Mouse (Mus musculus) neural tube, embryonic 15.5 days (tissue): ENCODE measurements at regions not wholly inside any gene's neighbourhood (a gene's known extent, or its start where the extent isn't known, plus 50 kb on each side); places are given as distances from the start of the nearest gene placed in this dataset.
A peak's percentile ranks its signal among the peaks of the same experiment; 100 is the strongest.

Source experiments
- ATAC-seq: fragments of 200-750 bp; cut with Nextera tagmentation; 2 replicates; pipeline ENCODE4 v1.8.0; 2017; ENCODE audit warnings: mild to moderate bottlenecking, moderate TSS enrichment, moderate library complexity; ENCODE audit not compliant: low FRiP score
- H3K27ac ChIP-seq: fragments of 300-500 bp; sonication (generic); replicated peaks from 2 replicates; pipeline ENCODE4 v1.5.1; 2015; ENCODE audit warnings: mild to moderate bottlenecking, inconsistent platforms
- H3K27me3 ChIP-seq: fragments of 300-500 bp; sonication (generic); replicated peaks from 2 replicates; pipeline ENCODE4 v1.6.1; 2015; ENCODE audit warnings: inconsistent platforms
- H3K36me3 ChIP-seq: fragments of 300-500 bp; sonication (generic); 2 replicates; pipeline ENCODE4 v1.6.1; 2015; ENCODE audit warnings: inconsistent platforms
- H3K4me1 ChIP-seq: fragments of 300-500 bp; sonication (generic); 2 replicates; pipeline ENCODE4 v1.6.1; 2015; ENCODE audit warnings: inconsistent platforms
- H3K4me2 ChIP-seq: fragments of 300-500 bp; sonication (generic); 2 replicates; pipeline ENCODE4 v1.6.1; 2015; ENCODE audit warnings: inconsistent platforms, mild to moderate bottlenecking, moderate library complexity
- H3K4me3 ChIP-seq: fragments of 300-500 bp; sonication (generic); replicated peaks from 2 replicates; pipeline ENCODE4 v1.5.1; 2015; ENCODE audit warnings: mild to moderate bottlenecking, inconsistent platforms
- H3K9ac ChIP-seq: fragments of 300-500 bp; sonication (generic); replicated peaks from 2 replicates; pipeline ENCODE4 v1.6.1; 2015; ENCODE audit warnings: mild to moderate bottlenecking, inconsistent platforms
- H3K9me3 ChIP-seq: fragments of 300-500 bp; sonication (generic); replicated peaks from 2 replicates; pipeline ENCODE4 v1.6.1; 2016; ENCODE audit warnings: inconsistent platforms
- WGBS: fragments of 180-500 bp; shearing (Covaris S2); methylation state at CpG from one replicate; pipeline ENCODE4 v1.1.7; 2015; ENCODE audit warnings: mixed read lengths; 5-methylcytosine and 5-hydroxymethylcytosine counted together

DNA sequence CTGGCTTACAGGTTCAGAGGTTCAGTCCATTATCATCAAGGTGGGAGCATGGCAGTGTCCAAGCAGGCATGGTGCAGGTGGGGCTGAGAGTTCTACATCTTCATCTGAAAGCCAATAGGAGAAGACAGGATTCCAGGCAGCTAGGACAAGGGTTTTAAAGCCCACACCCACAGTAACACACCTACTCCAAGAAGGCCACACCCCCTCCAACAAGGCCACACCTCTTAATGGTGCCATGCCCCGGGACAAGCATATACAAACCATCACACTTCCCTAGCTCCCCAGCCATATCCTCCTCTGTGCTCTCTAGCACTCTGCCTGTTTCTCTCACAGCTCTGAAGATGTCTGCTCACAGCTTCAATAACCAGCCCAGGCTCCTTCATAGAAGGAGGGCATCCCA, 61.8 kb upstream of the Ywhaq start:
- Histone ChIP-seq H3K27me3 (no peaks in the 10 kb centered on the region), H3K4me1 (no peaks in the 10 kb centered on the region), H3K4me3 (no peak overlapping the region), H3K9me3 (no peaks in the 10 kb centered on the region), H3K4me2 (no peak overlapping the region), H3K9ac (no peak overlapping the region), H3K36me3 (no peaks in the 10 kb centered on the region), H3K27ac (no peak overlapping the region)
- 71% methylated on average over 1 of the region's 1 CpGs for WGBS
- no peak for ATAC-seq

- Histone ChIP-seq H3K36me3 (no peaks in the 10 kb centered on the region), H3K27me3 (no peaks in the 10 kb centered on the region), H3K4me1 (no peaks in the 10 kb centered on the region), H3K4me3 (no peak overlapping the region), H3K9me3 (no peaks in the 10 kb centered on the region), H3K4me2 (no peak overlapping the region), H3K9ac (no peak overlapping the region), H3K27ac (no peak overlapping the region)
- ATAC-seq = no peak
- WGBS = 93% methylated on average over 2 of the region's 2 CpGs
Observed at GRCm38 (mm10) chr12:21476516-21476915, 59.1 kb upstream of the Ywhaq start.

GRCm38 (mm10) chr12:21472951-21473710, 55.7 kb upstream of the Ywhaq start:
- WGBS = 90% methylated on average over 6 of the region's 6 CpGs
- H3K36me3 ChIP-seq = no peaks in the 10 kb centered on the region
- H3K27ac ChIP-seq = no peak overlapping the region
- ATAC-seq = no peak
- no peaks in the 10 kb centered on the region for H3K27me3 ChIP-seq
- H3K9me3 ChIP-seq = no peaks in the 10 kb centered on the region
- no peaks in the 10 kb centered on the region for H3K4me1 ChIP-seq
- H3K9ac ChIP-seq = no peak overlapping the region
- no peak overlapping the region for H3K4me3 ChIP-seq
- no peak overlapping the region for H3K4me2 ChIP-seq

DNA sequence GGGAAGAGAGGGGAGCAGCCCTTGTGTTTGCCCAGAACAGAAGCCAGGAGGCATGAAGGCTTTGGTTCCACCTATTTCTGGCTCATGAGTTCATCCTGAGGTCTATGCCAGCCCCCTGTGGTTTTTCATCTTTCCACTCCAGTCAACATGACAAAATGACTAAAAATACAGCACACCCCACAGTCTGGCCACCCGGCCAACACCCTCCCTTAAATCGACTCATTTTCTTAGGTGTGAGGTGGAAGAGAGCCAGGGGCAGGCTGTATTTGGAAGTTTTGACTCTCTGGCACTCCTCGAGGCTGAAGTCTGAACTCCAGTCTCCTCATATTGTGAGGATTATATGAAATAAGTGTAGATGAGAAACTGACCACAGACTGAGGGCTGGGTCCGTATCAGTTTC, 55.0 kb upstream of the Ywhaq start:
- no peaks in the 10 kb centered on the region for H3K4me1 ChIP-seq
- whole genome bisulfite sequencing = 69% methylated on average over 4 of the region's 4 CpGs
- no peak overlapping the region for H3K4me2 ChIP-seq
- H3K9ac ChIP-seq = no peak overlapping the region
- no peak overlapping the region for H3K27ac ChIP-seq
- no peaks in the 10 kb centered on the region for H3K9me3 ChIP-seq
- no peak overlapping the region for H3K4me3 ChIP-seq
- 0 out of 2 replicates have a peak, but pooled peaks have one; percentile 17 for ATAC-seq
- H3K36me3 ChIP-seq = no peaks in the 10 kb centered on the region
- no peaks in the 10 kb centered on the region for H3K27me3 ChIP-seq

GRCm38 (mm10) chr12:21471986-21472385, 54.5 kb upstream of the Ywhaq start:
- 82% methylated on average over 7 of the region's 7 CpGs for WGBS
- Histone ChIP-seq H3K36me3 (no peaks in the 10 kb centered on the region), H3K27ac (no peak overlapping the region), H3K9me3 (no peaks in the 10 kb centered on the region), H3K4me1 (no peaks in the 10 kb centered on the region), H3K4me3 (no peak overlapping the region), H3K4me2 (no peak overlapping the region), H3K27me3 (no peaks in the 10 kb centered on the region), H3K9ac (no peak overlapping the region)
- ATAC-seq = no peak

DNA sequence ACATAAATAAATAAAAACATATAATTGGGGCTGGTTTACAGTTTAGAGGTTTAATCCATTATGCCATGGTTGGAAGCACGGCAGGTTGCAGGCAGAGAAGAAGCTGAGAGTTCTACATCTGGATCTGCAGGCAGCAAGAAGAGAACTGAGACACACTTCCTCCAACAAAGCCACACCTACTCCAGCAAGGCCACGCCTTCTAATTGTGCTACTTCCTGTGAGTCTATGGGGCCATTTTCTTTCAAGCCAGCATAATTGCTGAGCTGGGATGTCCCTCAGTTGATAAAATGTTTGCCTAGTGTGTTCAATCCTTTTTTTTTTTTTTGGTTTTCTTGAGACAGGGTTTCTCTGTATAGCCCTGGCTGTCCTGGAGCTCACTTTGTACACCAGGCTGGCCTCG, 52.8 kb upstream of the Ywhaq start:
- 90% methylated on average over 3 of the region's 3 CpGs for WGBS
- H3K9me3 ChIP-seq = no peaks in the 10 kb centered on the region
- H3K27me3 ChIP-seq = no peaks in the 10 kb centered on the region
- H3K4me3 ChIP-seq = no peak overlapping the region
- H3K4me2 ChIP-seq = no peak overlapping the region
- ATAC-seq = no peak
- no peak overlapping the region for H3K9ac ChIP-seq
- no peaks in the 10 kb centered on the region for H3K36me3 ChIP-seq
- H3K4me1 ChIP-seq = no peaks in the 10 kb centered on the region
- H3K27ac ChIP-seq = no peak overlapping the region
